Comparison of ENCODE assay signal across 8 mouse cellular contexts in the genomic region with DNA sequence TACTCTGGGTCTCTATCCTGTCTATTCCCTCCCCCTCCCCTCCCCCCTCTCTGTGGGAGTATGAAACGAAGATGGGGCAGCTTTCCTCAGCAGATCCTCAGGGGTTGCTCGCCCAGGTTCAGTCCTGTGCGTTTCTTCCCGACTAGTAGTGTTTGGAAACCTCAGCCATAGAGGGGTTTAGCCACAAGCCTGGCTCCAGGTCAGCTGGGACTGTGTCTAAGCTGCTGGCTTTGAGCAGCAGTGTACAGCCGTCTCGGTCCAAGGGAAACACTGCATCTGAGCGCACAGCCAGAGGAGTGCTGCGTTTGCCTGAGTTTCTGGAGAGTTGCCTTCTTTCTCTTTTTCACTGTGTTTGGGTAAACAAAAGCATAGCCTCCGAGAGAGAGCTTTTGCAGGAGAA.
DNase-seq lines count a peak whose midpoint lies in the region; ATAC-seq and TF ChIP-seq lines count a peak whose summit lies in the region.
"Had no signal": no experiment of that assay in that cellular context is flagged by ENCODE, and none has a peak within 500 bp of the region (broad histone marks: within the 10 kb centered on the region; RNA-seq: fewer than 3 reads in every experiment).

No protein-coding gene starts in this region.

- H3K4me2 ChIP-seq in hindbrain, postnatal 0 days (ENCODE audit: low read depth, low read length): peak overlapping the region; percentile 43
- H3K4me2 ChIP-seq: liver, embryonic 13.5 days had no signal

- no peak overlapping the region for H3K9ac ChIP-seq in hindbrain, postnatal 0 days (replicated peaks; ENCODE audit: low read length)
- H3K9ac ChIP-seq: liver, embryonic 13.5 days had no signal

- ATAC-seq in hindbrain, postnatal 0 days: peak; percentile 70; the same call in 1 of the 2 replicates

- no peak for TF ChIP-seq CTCF in hindbrain, postnatal 0 days (IDR thresholded peaks at IDR 0.05; ENCODE audit: low read depth)

- WGBS in hindbrain, postnatal 0 days: 16% methylated on average over 9 of the region's 9 CpGs

- H3K36me3 ChIP-seq in hindbrain, postnatal 0 days (ENCODE audit: insufficient read depth, low read length): no peaks in the 10 kb centered on the region
- H3K36me3 ChIP-seq: liver, embryonic 13.5 days had no signal

- H3K9me3 ChIP-seq in hindbrain, postnatal 0 days (ENCODE audit: low read length): no peaks in the 10 kb centered on the region
- H3K9me3 ChIP-seq: liver, embryonic 13.5 days had no signal

- H3K4me1 ChIP-seq in hindbrain, postnatal 0 days (ENCODE audit: insufficient read depth, low read length): no peaks in the 10 kb centered on the region

- peak; percentile 39 to 43 for DNase-seq in right cerebral cortex, postnatal 10 days (ENCODE audit: low spot score in 2 of 2)
- no peak for DNase-seq in right cerebral cortex, postnatal 14 days
- peak; percentile 11 for DNase-seq in gastrocnemius, postnatal 25 days
- DNase-seq in hindbrain, postnatal 0 days (ENCODE audit: low spot score): peak; percentile 59
- peak; percentile 25 for DNase-seq in lung, postnatal 36 days
- DNase-seq in spleen, postnatal 10 days (ENCODE audit: low spot score in 2 of 2): no peak
- DNase-seq in thymus, adult 18-20 months: no peak
- DNase-seq: liver, embryonic 13.5 days had no signal

- no peak overlapping the region for H3K27ac ChIP-seq in hindbrain, postnatal 0 days
- H3K27ac ChIP-seq: liver, embryonic 13.5 days had no signal

- H3K4me3 ChIP-seq in hindbrain, postnatal 0 days (ENCODE audit: low read length): no peak overlapping the region
- H3K4me3 ChIP-seq: liver, embryonic 13.5 days had no signal

- H3K27me3 ChIP-seq in hindbrain, postnatal 0 days (ENCODE audit: insufficient read depth, low read length): no peaks in the 10 kb centered on the region
- H3K27me3 ChIP-seq: liver, embryonic 13.5 days had no signal

Comparison
In these comparisons a context has a peak if more than half of its experiments do, and no peak if none do; other contexts are left out.
1. DNase-seq: peak in right cerebral cortex, postnatal 10 days (2 of 2), gastrocnemius, postnatal 25 days (single experiment), hindbrain, postnatal 0 days (single experiment) and lung, postnatal 36 days (single experiment); none in right cerebral cortex, postnatal 14 days (single experiment), spleen, postnatal 10 days (0 of 2) and thymus, adult 18-20 months (0 of 2).